Mouse (Mus musculus) lung, postnatal 36 days (tissue): ENCODE measurements at regions not wholly inside any gene's neighbourhood (a gene's known extent, or its start where the extent isn't known, plus 50 kb on each side); places are given as distances from the start of the nearest gene placed in this dataset.
A peak's percentile ranks its signal among the peaks of the same experiment; 100 is the strongest.

ENCODE experiments used
- DNase-seq: peaks from one replicate; pipeline ENCODE4 v3.0.0; 2022; ENCODE audit warnings: mixed read lengths

- DNase-seq, result no peak
Measured at GRCm38 (mm10) chr4:87718166-87718805, 314.9 kb downstream of the Mllt3 start.

- no peak for DNase-seq
Measured at GRCm38 (mm10) chr4:87715212-87715933, 317.8 kb downstream of the Mllt3 start.

GRCm38 (mm10) chr4:87712691-87713090 lies 320.5 kb downstream of the Mllt3 start:
- peak; percentile 17 for DNase-seq

GRCm38 (mm10) chr4:87712286-87712685 lies 320.9 kb downstream of the Mllt3 start:
- no peak for DNase-seq

- no peak for DNase-seq
Measured at GRCm38 (mm10) chr4:87711185-87711827, 321.9 kb downstream of the Mllt3 start.

GRCm38 (mm10) chr4:87708981-87709645 lies 324.1 kb downstream of the Mllt3 start:
- DNase-seq, result no peak

- no peak for DNase-seq
Measured at GRCm38 (mm10) chr4:87707386-87707785, 325.8 kb downstream of the Mllt3 start.

- no peak for DNase-seq
Measured at GRCm38 (mm10) chr4:87702834-87703233, 330.3 kb downstream of the Mllt3 start.

- no peak for DNase-seq
Measured at GRCm38 (mm10) chr4:87702290-87702689, 330.9 kb downstream of the Mllt3 start.

GRCm38 (mm10) chr4:87701024-87701423 lies 332.1 kb downstream of the Mllt3 start:
- no peak for DNase-seq

- DNase-seq, result no peak
Measured at GRCm38 (mm10) chr4:87700508-87700907, 332.7 kb downstream of the Mllt3 start.

- no peak for DNase-seq
Measured at GRCm38 (mm10) chr4:87699586-87699985, 333.6 kb downstream of the Mllt3 start.

GRCm38 (mm10) chr4:87698750-87699149 lies 334.4 kb downstream of the Mllt3 start:
- DNase-seq, result no peak

GRCm38 (mm10) chr4:87696921-87697320 lies 336.2 kb downstream of the Mllt3 start:
- no peak for DNase-seq

GRCm38 (mm10) chr4:87695811-87696210 lies 337.4 kb downstream of the Mllt3 start:
- DNase-seq, result no peak

- no peak for DNase-seq
Measured at GRCm38 (mm10) chr4:87692741-87693140, 340.4 kb downstream of the Mllt3 start.

GRCm38 (mm10) chr4:87684952-87685351 lies 348.2 kb downstream of the Mllt3 start:
- no peak for DNase-seq

GRCm38 (mm10) chr4:87682783-87683182 lies 350.4 kb downstream of the Mllt3 start:
- DNase-seq, result no peak

- peak; percentile 26 for DNase-seq
Measured at GRCm38 (mm10) chr4:87671101-87671500, 362.1 kb downstream of the Mllt3 start.

GRCm38 (mm10) chr4:87670167-87670566 lies 363.0 kb downstream of the Mllt3 start:
- peak; percentile 48 for DNase-seq

GRCm38 (mm10) chr4:87669480-87669879 lies 363.7 kb downstream of the Mllt3 start:
- DNase-seq, result no peak

- DNase-seq, result no peak
Measured at GRCm38 (mm10) chr4:87668314-87668713, 364.9 kb downstream of the Mllt3 start.

GRCm38 (mm10) chr4:87667556-87668154 lies 365.5 kb downstream of the Mllt3 start:
- DNase-seq, result peak; percentile 87
